Mouse (Mus musculus): ENCODE results near the gene Pls3. TPM values are rescaled to one million over a fixed set of nuclear protein-coding genes. Genes with fewer than 3 reads are reported as not detected.
"Not testable (repeated sequence)": the region's sequence is repeated elsewhere in the genome, so short reads cannot be mapped to it uniquely, and the experiment has no call there.

Gene Pls3
- polyA plus RNA-seq, 1 experiment from 2014 or later, result 84.1 TPM

GRCm38 (mm10) chrX:75759036-75759435 lies 115.9 kb downstream of the Pls3 start:
- H3K9me3 ChIP-seq (replicated peaks); H3K27ac ChIP-seq (replicated peaks); H3K27me3 ChIP-seq (ENCODE audit: low read depth, poor library complexity, severe bottlenecking); H3K4me3 ChIP-seq; H3K4me1 ChIP-seq: not testable (repeated sequence)
- peaks cover 13% of the 10 kb centered on the region for H3K36me3 ChIP-seq
- DNase-seq (ENCODE audit: low spot score), result peak; percentile 42
- 82% methylated on average over 12 of the region's 12 CpGs for WGBS

DNA sequence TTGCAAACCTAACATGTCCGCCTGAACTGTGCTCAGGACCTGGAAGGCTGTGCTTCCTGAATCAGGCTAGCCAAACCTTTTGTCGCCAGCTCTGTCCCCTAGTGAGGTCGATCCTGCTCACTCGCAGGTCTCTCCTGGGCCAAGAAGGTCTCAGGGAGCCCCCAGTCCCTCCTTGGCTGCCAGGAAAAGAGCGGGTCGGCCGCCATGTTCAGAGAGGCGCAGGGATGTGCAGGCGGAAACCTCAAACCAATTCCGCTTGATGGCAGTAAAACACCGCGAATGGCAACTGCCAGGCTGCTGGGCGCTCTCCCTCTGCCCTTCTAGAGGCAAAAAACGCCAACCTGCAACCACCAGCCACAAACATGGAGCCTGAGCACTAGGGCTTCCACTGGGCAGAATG lies 117.0 kb downstream of the Pls3 start:
- not testable (repeated sequence) for H3K4me1 ChIP-seq; H3K9me3 ChIP-seq (replicated peaks); DNase-seq (ENCODE audit: low spot score); H3K27ac ChIP-seq (replicated peaks); H3K27me3 ChIP-seq (ENCODE audit: low read depth, poor library complexity, severe bottlenecking); H3K4me3 ChIP-seq
- WGBS, result 83% methylated on average over 14 of the region's 14 CpGs
- peaks cover 14% of the 10 kb centered on the region for H3K36me3 ChIP-seq

DNA sequence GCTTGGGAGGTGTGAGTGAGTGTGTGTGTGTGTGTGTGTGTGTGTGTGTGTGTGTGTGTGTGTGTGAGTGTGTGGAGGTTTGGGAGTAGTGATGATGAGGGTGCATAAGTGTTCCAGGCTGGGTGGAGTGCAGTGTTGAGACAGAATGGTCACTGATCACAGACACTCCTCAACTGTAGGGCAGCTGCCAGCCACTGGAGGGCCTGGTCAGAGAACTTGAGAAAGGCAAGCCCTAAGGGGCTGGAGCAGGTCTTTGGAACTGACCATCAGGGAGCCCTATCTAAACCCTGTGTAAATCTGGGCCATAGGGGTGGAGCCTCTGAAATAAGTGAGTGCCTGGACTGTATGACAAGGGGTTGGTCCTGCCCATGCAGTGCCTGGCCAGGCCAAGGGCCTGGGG lies 120.5 kb downstream of the Pls3 start:
- not testable (repeated sequence) for H3K9me3 ChIP-seq (replicated peaks); H3K27me3 ChIP-seq (ENCODE audit: low read depth, poor library complexity, severe bottlenecking); DNase-seq (ENCODE audit: low spot score); H3K4me1 ChIP-seq; H3K4me3 ChIP-seq; H3K27ac ChIP-seq (replicated peaks)
- peaks cover 17% of the 10 kb centered on the region for H3K36me3 ChIP-seq

- H3K27me3 ChIP-seq (ENCODE audit: low read depth, poor library complexity, severe bottlenecking), result not testable (repeated sequence)
- 57% methylated on average over 6 of the region's 12 CpGs for WGBS
These were observed 124.8 kb downstream of the Pls3 start for GRCm38 (mm10) chrX:75750126-75750725.

GRCm38 (mm10) chrX:75749312-75749711 lies 125.7 kb downstream of the Pls3 start:
- not testable (repeated sequence) for H3K4me3 ChIP-seq; DNase-seq (ENCODE audit: low spot score); H3K9me3 ChIP-seq (replicated peaks); H3K36me3 ChIP-seq; H3K27ac ChIP-seq (replicated peaks); H3K27me3 ChIP-seq (ENCODE audit: low read depth, poor library complexity, severe bottlenecking); H3K4me1 ChIP-seq
- 77% methylated on average over 9 of the region's 10 CpGs for WGBS

More at GRCm38 (mm10) chrX:75750126-75750725, 124.8 kb downstream of the Pls3 start:
- H3K4me1 ChIP-seq; H3K9me3 ChIP-seq (replicated peaks); H3K4me3 ChIP-seq; H3K36me3 ChIP-seq; H3K27ac ChIP-seq (replicated peaks); DNase-seq (ENCODE audit: low spot score): not testable (repeated sequence)

DNA sequence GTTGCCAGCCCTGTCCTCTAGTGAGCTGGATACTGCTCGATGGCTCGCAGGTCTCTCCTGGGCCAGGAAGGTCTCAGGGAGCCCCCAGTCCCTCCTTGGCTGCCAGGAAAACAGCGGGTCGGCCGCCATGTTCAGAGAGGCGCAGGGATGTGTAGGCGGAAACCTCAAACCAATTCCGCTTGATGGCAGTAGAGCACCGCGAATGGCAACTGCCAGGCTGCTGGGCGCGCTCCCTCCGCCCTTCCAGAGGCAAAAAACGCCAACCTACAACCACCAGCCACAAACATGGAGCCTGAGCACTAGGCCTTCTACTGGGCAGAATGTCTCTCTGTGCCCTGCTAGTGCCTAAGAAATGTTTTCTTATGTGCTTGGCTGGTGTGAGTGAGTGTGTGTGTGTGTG lies 130.5 kb downstream of the Pls3 start:
- not testable (repeated sequence) for H3K4me1 ChIP-seq; H3K27me3 ChIP-seq (ENCODE audit: low read depth, poor library complexity, severe bottlenecking); H3K9me3 ChIP-seq (replicated peaks); H3K4me3 ChIP-seq; H3K36me3 ChIP-seq
- DNase-seq (ENCODE audit: low spot score), result peak; percentile 21
- WGBS, result 63% methylated on average over 14 of the region's 14 CpGs
- 0 out of 2 replicates have a peak overlapping the region, but pooled peaks have one; percentile 57 for H3K27ac ChIP-seq (replicated peaks)

GRCm38 (mm10) chrX:75739464-75739863 lies 135.5 kb downstream of the Pls3 start:
- not testable (repeated sequence) for H3K4me1 ChIP-seq; DNase-seq (ENCODE audit: low spot score); H3K27me3 ChIP-seq (ENCODE audit: low read depth, poor library complexity, severe bottlenecking); H3K9me3 ChIP-seq (replicated peaks); H3K4me3 ChIP-seq; H3K27ac ChIP-seq (replicated peaks); H3K36me3 ChIP-seq
- 81% methylated on average over 5 of the region's 8 CpGs for WGBS

Measured in midbrain, embryonic 10.5 days (tissue).